Mouse (Mus musculus) limb, embryonic 13.5 days (tissue): Measurements from ENCODE around the gene Psmc5. TPM values are rescaled to one million over a fixed set of nuclear protein-coding genes. Genes with fewer than 3 reads are reported as not detected.

Source experiments
- ATAC-seq: fragments of 200-750 bp; cut with Nextera tagmentation; 2 replicates; pipeline ENCODE4 v1.8.0; 2017; ENCODE audit warnings: low read depth, moderate number of reproducible peaks, moderate TSS enrichment; ENCODE audit not compliant: low FRiP score
- H3K27ac ChIP-seq: fragments of 300-500 bp; sonication (generic); 2 replicates; pipeline ENCODE4 v1.5.1; 2015; ENCODE audit warnings: inconsistent platforms, mild to moderate bottlenecking, moderate library complexity
- H3K27me3 ChIP-seq: fragments of 300-500 bp; sonication (generic); 2 replicates; pipeline ENCODE4 v1.6.1; 2015; ENCODE audit warnings: mild to moderate bottlenecking, inconsistent platforms
- H3K36me3 ChIP-seq: fragments of 300-500 bp; sonication (generic); 2 replicates; pipeline ENCODE4 v1.6.1; 2015; ENCODE audit warnings: inconsistent platforms, mild to moderate bottlenecking, moderate library complexity
- H3K4me1 ChIP-seq: fragments of 300-500 bp; sonication (generic); 2 replicates; pipeline ENCODE4 v1.6.1; 2015; ENCODE audit warnings: inconsistent platforms
- H3K4me2 ChIP-seq: fragments of 300-500 bp; sonication (generic); replicated peaks from 2 replicates; pipeline ENCODE4 v1.6.1; 2015; ENCODE audit warnings: inconsistent platforms, mild to moderate bottlenecking, moderate library complexity
- H3K4me3 ChIP-seq: fragments of 300-500 bp; sonication (generic); 2 replicates; pipeline ENCODE4 v1.5.1; 2015; ENCODE audit warnings: moderate library complexity, mild to moderate bottlenecking, inconsistent platforms
- H3K9ac ChIP-seq: fragments of 300-500 bp; sonication (generic); 2 replicates; pipeline ENCODE4 v1.6.1; 2015; ENCODE audit warnings: mild to moderate bottlenecking, inconsistent platforms
- H3K9me3 ChIP-seq: fragments of 300-500 bp; sonication (generic); 2 replicates; pipeline ENCODE4 v1.6.1; 2016; ENCODE audit warnings: inconsistent platforms
- WGBS: fragments of 180-500 bp; shearing (Covaris S2); methylation state at CpG from one replicate; pipeline ENCODE4 v1.1.7; 2015; 5-methylcytosine and 5-hydroxymethylcytosine counted together
- polyA plus RNA-seq: library from polyadenylated mRNA; unstranded; fragments of >200 nt; fragmentation: Nextera tagmentation; extraction: Ambion mirVana; gene quantifications from 2 replicates; pipeline ENCODE4 v1.2.1, GENCODE M21; 2015

Psmc5 gene
- polyA plus RNA-seq, 1 experiment from 2014 or later: 320 TPM

DNA sequence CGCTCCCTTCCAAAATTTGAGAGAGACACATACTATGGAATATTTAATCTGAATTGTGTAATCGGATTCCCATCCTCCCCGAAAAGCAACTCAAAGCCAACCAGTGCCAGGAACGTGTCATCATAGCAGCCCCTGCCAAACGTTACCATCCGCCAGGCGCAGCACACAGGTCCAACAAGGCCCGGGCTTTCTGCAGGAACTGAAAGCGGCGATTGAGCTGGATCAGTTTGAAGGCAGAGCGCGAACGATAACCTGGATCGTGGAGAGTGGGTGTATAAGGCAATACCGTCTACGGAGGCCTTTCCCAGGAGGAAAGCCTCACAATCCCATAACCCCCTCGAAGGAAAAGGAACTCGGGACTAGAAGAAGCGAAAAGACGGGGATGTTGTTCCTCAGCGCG, 780 bp upstream of the Psmc5 start:
- Histone ChIP-seq H3K9me3 (no peaks in the 10 kb centered on the region), H3K4me2 (peak overlapping the region; percentile 99), H3K4me1 (peaks cover 20% of the 10 kb centered on the region), H3K36me3 (peaks cover 69% of the 10 kb centered on the region), H3K27ac (0 out of 2 replicates have a peak overlapping the region, but pooled peaks have one; percentile 55), H3K27me3 (no peaks in the 10 kb centered on the region), H3K4me3 (peak overlapping the region; percentile 85), H3K9ac (peak overlapping the region; percentile 91)
- WGBS: 4% methylated on average over 22 of the region's 22 CpGs
- ATAC-seq: no peak

DNA sequence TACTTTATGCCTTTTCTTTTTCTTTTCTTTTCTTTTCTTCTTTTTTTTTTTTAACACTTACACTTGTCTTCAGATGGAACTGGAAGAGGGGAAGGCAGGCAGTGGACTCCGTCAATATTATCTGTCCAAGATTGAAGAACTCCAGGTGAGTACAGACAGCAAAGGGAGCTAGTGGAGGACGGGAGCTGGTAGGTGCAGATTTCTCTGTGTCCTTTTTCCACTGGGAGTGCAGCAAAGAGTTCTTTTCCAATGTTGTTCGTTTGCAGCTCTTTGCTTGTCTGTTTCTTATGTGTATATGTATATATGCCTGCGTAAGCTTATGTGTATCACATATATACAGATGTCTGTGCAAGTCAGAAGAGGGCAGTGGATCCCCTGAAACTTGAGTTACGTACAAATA, 821 bp downstream of the Psmc5 start:
- Histone ChIP-seq H3K27me3 (no peaks in the 10 kb centered on the region), H3K27ac (no peak overlapping the region; the same call in 1 of the 2 replicates), H3K4me3 (peak overlapping the region; percentile 85), H3K4me2 (peak overlapping the region; percentile 99), H3K36me3 (peaks cover 66% of the 10 kb centered on the region), H3K9me3 (no peaks in the 10 kb centered on the region), H3K4me1 (peaks cover 20% of the 10 kb centered on the region), H3K9ac (peak overlapping the region; percentile 91)
- ATAC-seq: no peak
- 70% methylated on average over 5 of the region's 5 CpGs for WGBS

DNA sequence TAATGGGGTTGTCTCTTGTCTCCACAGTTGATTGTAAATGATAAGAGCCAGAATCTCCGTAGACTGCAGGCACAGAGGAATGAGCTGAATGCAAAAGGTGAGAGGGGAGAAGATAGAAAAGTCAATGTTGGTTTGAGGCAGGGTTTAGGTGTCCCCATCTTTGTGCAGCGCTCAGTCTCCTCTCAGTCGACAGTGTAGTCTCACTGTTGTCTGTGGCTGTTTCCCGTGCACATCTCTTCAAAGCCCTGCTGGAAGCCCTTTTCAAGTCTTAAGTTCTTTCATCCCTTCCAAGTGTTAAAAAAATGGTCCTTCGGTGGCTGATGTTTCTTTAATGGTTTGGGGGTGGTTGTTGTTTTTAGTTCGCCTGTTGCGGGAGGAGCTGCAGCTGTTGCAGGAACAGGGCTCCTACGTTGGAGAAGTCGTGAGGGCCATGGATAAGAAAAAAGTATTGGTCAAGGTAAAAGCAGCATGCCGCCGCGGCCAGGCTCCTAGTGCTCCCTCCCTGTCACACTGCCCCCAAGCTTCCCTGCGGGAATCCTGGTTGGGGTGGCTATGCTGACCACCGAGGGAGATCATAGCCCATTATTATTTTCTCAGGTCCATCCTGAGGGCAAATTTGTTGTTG, 5.0 kb downstream of the Psmc5 start:
- 87% methylated on average over 14 of the region's 14 CpGs for WGBS
- Histone ChIP-seq H3K9ac (no peak overlapping the region), H3K36me3 (peaks cover 84% of the 10 kb centered on the region), H3K27ac (no peak overlapping the region), H3K4me3 (no peak overlapping the region), H3K27me3 (no peaks in the 10 kb centered on the region), H3K4me2 (no peak overlapping the region), H3K9me3 (no peaks in the 10 kb centered on the region), H3K4me1 (peaks cover 11% of the 10 kb centered on the region)
- no peak for ATAC-seq

DNA sequence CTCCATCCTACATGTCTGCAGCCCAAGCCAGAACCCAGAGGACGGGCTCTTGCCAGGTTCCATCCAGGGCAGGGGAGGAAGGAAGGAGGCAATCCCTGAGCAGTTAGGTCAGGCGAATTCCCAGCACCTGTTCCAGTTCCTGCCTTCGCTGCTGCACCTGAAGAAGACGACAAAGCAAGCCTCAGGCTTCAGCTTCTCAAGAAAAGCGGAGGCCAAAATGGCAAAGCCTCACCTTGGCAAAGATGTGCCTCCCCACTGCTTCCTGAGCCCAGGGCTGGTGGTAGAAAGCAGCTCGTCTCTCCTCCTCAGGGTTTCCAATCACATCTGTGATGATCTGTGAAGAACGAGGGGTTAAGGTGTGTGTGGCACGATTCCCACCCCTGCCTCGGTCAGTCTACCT, 8.0 kb downstream of the Psmc5 start:
- WGBS: 79% methylated on average over 9 of the region's 9 CpGs
- no peaks in the 10 kb centered on the region for H3K27me3 ChIP-seq
- no peak overlapping the region for H3K4me3 ChIP-seq
- no peak overlapping the region for H3K4me2 ChIP-seq
- H3K9me3 ChIP-seq: no peaks in the 10 kb centered on the region
- peaks cover 29% of the 10 kb centered on the region for H3K4me1 ChIP-seq
- ATAC-seq: no peak
- no peak overlapping the region for H3K9ac ChIP-seq
- peaks cover 80% of the 10 kb centered on the region for H3K36me3 ChIP-seq
- no peak overlapping the region for H3K27ac ChIP-seq

DNA sequence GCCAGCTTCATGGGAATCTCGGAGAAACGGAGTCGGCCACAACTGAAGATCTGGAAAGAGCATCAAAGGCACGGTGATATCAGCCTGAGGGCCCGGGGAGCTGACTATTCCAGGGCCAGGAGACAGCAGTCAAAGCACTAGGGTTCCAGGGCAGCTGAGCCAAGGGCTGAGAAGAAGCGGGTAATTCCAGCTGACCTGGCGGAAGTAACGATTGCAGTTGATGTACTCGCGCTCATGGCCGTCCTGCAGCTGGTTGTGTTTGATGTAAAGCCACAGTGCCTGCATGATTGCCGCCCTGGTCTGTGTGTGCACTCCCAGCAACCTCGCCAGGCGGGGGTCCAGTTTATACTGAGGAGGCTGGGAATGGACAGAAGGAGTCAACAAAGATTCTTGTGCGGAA, 9.0 kb downstream of the Psmc5 start:
- Histone ChIP-seq H3K27me3 (no peaks in the 10 kb centered on the region), H3K36me3 (peaks cover 70% of the 10 kb centered on the region), H3K4me1 (peaks cover 36% of the 10 kb centered on the region), H3K9me3 (no peaks in the 10 kb centered on the region), H3K27ac (no peak overlapping the region), H3K4me3 (no peak overlapping the region), H3K9ac (no peak overlapping the region), H3K4me2 (no peak overlapping the region)
- WGBS: 94% methylated on average over 15 of the region's 15 CpGs
- no peak for ATAC-seq

DNA sequence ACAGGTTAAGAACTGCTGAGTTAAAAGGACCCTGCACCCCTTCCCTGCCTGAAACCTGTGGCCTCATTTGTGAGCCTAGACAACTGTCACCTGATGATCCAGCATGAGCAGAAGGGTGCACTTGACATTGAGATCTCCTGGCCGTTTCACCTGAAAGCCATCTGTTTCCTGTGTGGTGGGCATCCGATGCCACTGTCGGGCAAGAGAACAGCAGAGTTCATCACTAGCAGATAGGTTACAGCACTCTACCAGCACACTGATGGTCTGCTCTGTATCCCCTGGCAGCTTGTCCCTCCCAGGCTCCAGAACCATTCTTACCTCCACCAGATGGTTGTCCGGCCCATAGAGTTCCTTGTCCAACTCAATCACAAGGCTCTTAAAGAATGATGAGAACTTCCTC, 9.6 kb downstream of the Psmc5 start:
- Histone ChIP-seq H3K27me3 (no peaks in the 10 kb centered on the region), H3K27ac (no peak overlapping the region), H3K4me2 (no peak overlapping the region), H3K9ac (no peak overlapping the region), H3K4me1 (peaks cover 42% of the 10 kb centered on the region), H3K4me3 (no peak overlapping the region), H3K36me3 (peaks cover 68% of the 10 kb centered on the region), H3K9me3 (no peaks in the 10 kb centered on the region)
- no peak for ATAC-seq
- 92% methylated on average over 4 of the region's 4 CpGs for WGBS

DNA sequence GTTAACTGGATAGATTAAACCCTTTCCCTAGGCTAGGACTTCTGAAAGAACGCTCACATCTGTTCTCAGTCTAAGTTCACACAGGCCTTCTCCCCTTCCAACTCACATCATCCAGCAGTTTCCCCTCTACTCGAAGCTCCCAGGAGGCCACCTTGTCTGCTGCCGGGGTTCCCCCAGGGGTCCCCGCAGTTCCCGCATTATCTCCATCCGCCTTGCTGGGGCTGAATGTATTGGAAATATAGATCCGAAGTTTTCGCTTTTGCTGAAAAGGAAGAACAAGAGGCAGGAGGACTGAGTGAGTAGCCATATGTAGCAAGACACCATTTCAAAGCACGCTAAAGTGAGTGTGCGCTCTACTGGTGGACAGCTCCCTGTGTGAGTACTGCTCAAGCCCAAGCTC, 10.5 kb downstream of the Psmc5 start:
- peak overlapping the region; percentile 34; the same call in 1 of the 2 replicates for H3K4me3 ChIP-seq
- H3K27ac ChIP-seq: no peak overlapping the region
- 90% methylated on average over 10 of the region's 10 CpGs for WGBS

DNA sequence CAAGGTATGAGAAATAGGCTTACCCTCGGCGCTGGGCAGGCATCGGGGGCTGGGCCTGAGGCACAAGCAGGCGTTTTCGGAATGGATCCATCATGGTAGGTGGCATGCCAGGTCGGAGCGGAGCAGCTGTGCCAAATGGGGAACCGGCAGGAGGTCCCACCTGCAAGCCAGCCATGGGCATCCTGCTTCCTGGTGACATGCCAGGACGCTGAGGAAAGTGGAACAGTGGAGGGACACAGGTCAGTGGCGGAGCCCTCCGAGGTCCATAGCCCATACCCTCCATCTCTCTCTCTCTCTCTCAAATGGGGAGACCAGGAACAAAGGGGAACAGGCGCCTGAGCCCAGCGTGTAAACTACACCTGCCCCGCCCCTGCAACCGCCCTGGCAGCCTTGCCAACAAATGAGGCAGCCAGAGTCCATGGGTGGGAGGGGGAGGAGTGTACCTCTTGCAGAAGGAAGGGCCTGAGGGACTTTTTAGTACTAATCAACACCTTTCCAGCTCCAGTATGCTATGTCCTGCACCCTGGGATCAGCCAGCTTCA, 11.4 kb downstream of the Psmc5 start:
- Histone ChIP-seq H3K9me3 (no peaks in the 10 kb centered on the region), H3K4me3 (peak overlapping the region; percentile 34), H3K27me3 (no peaks in the 10 kb centered on the region), H3K27ac (peak overlapping the region; percentile 87), H3K4me1 (peaks cover 53% of the 10 kb centered on the region), H3K36me3 (peaks cover 50% of the 10 kb centered on the region), H3K4me2 (peak overlapping the region; percentile 58), H3K9ac (peak overlapping the region; percentile 43; the same call in 1 of the 2 replicates)
- peak; percentile 7; the same call in 1 of the 2 replicates for ATAC-seq
- WGBS: 42% methylated on average over 15 of the region's 15 CpGs

More for the DNA sequence above, 10.5 kb downstream of the Psmc5 start:
- ATAC-seq: no peak
- Histone ChIP-seq H3K9me3 (no peaks in the 10 kb centered on the region), H3K27me3 (no peaks in the 10 kb centered on the region), H3K9ac (no peak overlapping the region), H3K36me3 (peaks cover 59% of the 10 kb centered on the region), H3K4me1 (peaks cover 50% of the 10 kb centered on the region), H3K4me2 (peak overlapping the region; percentile 58)

DNA sequence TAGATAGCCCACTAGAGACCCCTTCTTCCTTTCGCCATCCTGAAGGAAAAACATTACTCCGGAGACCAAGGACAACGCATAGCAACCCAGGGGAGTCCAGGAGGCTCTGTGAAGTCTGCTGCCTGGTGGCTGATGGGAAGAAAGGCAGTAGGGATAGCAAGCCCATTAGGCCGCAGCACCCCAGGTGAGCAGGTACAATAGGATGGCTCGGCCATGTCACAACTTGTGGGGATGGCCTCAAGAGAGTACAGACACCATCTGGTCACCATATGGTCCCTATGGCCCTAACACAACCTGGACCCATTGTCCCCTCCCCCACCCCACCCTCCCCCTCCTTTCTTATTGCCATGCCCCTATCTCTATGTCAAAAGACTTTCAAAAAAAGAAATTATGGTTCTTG, 11.9 kb downstream of the Psmc5 start:
- Histone ChIP-seq H3K27me3 (no peaks in the 10 kb centered on the region), H3K4me2 (peak overlapping the region; percentile 58), H3K4me1 (peaks cover 53% of the 10 kb centered on the region), H3K4me3 (peak overlapping the region; percentile 34), H3K9ac (no peak overlapping the region), H3K9me3 (no peaks in the 10 kb centered on the region), H3K27ac (peak overlapping the region; percentile 87), H3K36me3 (peaks cover 45% of the 10 kb centered on the region)
- ATAC-seq: no peak
- WGBS: 38% methylated on average over 5 of the region's 5 CpGs

DNA sequence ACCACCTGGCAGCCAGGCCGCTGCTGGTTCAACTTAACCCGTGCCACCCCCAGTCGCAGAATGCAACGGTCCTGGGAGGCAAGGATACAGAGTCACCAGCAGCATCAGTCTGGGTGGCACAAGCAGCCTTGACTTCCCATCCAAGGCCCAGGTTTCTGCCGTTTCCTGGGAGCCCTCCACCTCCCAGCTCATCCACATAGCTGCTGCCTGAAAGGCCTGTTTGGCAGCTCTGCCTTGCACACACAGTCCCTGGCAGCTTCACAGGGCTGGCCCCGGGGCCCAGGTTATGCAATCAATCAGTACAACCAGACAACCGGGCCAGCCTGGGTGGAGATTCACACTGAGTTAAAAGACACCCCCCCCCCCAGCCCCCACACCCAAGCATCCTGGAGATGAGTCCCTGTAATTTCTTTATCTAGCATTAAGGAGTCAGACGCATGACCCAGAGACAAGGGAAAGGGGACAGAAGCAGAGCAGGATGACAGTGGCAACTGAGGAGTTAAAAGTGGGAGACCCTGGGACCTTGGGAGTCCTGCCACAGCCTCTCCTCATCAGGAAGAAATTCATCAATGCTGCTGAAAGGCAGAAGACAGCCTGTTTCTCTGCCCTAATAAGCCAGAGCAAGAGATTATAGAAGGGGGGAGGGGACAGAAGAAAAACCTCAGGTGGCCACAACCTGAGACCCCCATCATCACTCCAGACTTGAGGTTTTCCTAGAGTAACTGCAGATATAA, 12.5 kb downstream of the Psmc5 start:
- H3K36me3 ChIP-seq: peaks cover 39% of the 10 kb centered on the region
- H3K4me1 ChIP-seq: peaks cover 56% of the 10 kb centered on the region
- peak overlapping the region; percentile 62 for H3K9ac ChIP-seq
- H3K9me3 ChIP-seq: no peaks in the 10 kb centered on the region
- peak overlapping the region; percentile 58 for H3K4me2 ChIP-seq
- peak overlapping the region; percentile 87 for H3K27ac ChIP-seq
- peak overlapping the region; percentile 34 for H3K4me3 ChIP-seq
- ATAC-seq: no peak
- no peaks in the 10 kb centered on the region for H3K27me3 ChIP-seq
- WGBS: 17% methylated on average over 8 of the region's 8 CpGs

DNA sequence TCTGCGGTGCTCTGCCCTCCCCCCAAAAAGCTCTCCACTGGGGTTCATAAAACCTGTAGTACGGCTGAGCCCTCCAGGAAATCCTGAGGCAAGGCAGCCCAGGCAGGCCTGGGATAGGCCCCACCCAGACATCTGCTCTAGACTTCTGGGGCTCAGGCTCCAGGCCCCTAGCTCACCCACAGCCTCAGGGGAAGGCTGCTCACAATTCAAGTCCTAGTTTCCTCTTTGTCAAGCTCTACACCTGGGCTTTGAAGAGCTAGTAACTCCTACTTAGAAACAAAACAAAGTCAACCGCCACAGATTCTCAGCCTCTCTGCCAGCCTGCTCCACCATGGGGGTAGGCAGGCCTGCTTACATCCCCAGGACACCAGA, 13.1 kb downstream of the Psmc5 start:
- H3K4me3 ChIP-seq: peak overlapping the region; percentile 34
- WGBS: 0% methylated on average over 3 of the region's 3 CpGs
- H3K27me3 ChIP-seq: no peaks in the 10 kb centered on the region
- peak overlapping the region; percentile 87 for H3K27ac ChIP-seq
- H3K4me1 ChIP-seq: peaks cover 61% of the 10 kb centered on the region
- peaks cover 33% of the 10 kb centered on the region for H3K36me3 ChIP-seq
- peak overlapping the region; percentile 58 for H3K4me2 ChIP-seq
- peak overlapping the region; percentile 62; the same call in 1 of the 2 replicates for H3K9ac ChIP-seq
- H3K9me3 ChIP-seq: no peaks in the 10 kb centered on the region
- no peak for ATAC-seq

DNA sequence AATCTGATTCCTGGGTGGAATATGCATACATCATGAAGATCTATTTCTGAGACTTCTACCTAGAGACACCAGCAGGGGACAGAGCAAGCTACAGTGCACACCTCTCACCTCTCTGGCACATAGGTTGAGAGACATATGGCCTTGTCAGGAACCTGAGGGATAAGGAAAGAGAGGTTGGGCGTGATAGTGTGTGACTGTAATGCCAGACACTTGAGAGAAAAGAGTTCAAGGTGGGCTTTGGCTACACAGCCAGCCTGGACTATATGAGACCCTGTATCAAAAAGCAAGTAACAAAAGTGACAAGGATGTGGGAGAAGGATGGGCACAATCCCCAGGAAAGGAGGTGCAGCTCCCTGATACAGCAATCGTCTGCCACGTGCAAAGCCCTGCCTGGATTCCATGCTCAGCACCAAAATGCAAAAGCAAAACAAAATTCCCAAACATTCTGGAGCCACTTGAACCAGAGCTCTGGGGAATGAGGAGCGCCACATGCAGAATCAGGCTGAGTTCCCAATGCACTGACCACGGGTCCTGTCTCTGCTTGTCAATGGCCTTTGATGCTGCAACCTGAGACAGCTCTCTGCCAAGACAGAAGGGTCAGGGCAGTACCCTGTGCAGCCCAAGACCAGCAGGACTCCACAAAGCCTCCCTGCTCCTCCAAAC, 15.3 kb downstream of the Psmc5 start:
- Histone ChIP-seq H3K4me1 (peaks cover 78% of the 10 kb centered on the region), H3K4me3 (peak overlapping the region; percentile 76), H3K9me3 (no peaks in the 10 kb centered on the region), H3K9ac (peak overlapping the region; percentile 100), H3K36me3 (peaks cover 11% of the 10 kb centered on the region), H3K27me3 (no peaks in the 10 kb centered on the region), H3K4me2 (peak overlapping the region; percentile 94), H3K27ac (peak overlapping the region; percentile 96)
- no peak for ATAC-seq
- WGBS: 24% methylated on average over 5 of the region's 5 CpGs
